Mouse (Mus musculus) 3134 (cell line): ENCODE results near the gene Bmpr1a.
A peak's percentile ranks its signal among the peaks of the same experiment; 100 is the strongest.
"Not testable (repeated sequence)": the region's sequence is repeated elsewhere in the genome, so short reads cannot be mapped to it uniquely, and the experiment has no call there.

Source experiments
- DNase-seq: peaks from one replicate; pipeline ENCODE4 v3.0.0-alpha.2; 2011; ENCODE audit warnings: low spot score; ENCODE audit not compliant: insufficient read length; ENCODE audit errors: extremely low read depth

Bmpr1a gene

GRCm38 (mm10) chr14:34399301-34399700 is 103.8 kb downstream of the Bmpr1a start:
- DNase-seq: no peak

DNA sequence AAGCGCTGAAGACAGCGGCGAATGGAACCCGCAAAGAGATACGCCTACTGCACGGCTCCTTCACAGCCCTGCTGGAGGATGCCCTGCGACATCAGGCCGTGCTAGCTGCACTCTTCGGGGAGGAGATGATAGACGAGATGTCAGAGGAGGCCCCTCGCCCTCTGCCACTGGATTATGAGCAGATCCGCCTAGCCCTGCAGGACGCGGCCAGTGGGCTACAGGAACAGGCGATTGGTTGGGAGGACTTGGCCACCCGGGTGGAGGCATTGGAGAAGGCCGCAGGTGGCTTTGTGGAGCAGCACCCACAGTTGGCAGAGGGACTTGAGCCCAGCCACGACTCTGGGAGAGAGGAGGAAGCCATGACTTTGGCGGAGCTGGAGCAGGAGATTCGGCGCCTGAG is 104.2 kb downstream of the Bmpr1a start:
- DNase-seq: no peak

GRCm38 (mm10) chr14:34397871-34398270 is 105.3 kb downstream of the Bmpr1a start:
- DNase-seq: no peak

GRCm38 (mm10) chr14:34393295-34393694 is 109.8 kb downstream of the Bmpr1a start:
- no peak for DNase-seq

DNA sequence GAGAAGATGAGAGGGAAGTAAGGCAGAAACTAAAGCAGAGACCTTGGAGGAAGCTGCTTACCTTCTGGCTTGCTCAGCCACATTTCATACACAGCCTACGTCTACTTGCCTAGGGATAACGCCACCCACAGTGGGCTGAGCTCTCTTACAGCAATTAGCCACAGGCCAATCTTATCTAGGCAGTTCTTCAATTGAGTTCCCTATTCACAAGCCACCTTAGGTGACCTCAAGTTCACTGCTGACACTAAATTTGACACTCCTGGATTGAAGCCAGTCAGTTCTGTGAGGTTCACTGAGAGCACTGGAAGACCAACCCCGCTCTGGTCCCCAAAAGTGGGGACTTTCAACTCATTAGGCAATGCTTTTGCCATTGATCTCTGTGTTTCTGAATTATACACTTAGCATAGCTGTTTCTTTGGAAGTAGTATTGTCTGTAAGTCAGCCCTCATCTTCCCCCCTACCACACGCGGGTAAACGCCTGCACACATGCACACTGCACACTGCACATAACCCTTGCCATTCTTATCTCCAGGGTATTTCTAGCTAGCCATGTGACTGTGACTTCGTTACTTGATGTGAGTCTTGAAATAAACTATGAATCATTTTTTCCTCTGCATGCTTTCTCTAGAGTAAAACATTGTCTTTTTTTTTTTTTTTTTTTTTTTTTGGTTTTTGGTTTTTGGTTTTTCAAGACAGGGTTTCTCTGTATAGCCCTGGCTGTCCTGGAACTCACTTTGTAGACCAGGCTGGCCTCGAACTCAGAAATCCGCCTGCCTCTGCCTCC is 120.0 kb downstream of the Bmpr1a start:
- no peak for DNase-seq

DNA sequence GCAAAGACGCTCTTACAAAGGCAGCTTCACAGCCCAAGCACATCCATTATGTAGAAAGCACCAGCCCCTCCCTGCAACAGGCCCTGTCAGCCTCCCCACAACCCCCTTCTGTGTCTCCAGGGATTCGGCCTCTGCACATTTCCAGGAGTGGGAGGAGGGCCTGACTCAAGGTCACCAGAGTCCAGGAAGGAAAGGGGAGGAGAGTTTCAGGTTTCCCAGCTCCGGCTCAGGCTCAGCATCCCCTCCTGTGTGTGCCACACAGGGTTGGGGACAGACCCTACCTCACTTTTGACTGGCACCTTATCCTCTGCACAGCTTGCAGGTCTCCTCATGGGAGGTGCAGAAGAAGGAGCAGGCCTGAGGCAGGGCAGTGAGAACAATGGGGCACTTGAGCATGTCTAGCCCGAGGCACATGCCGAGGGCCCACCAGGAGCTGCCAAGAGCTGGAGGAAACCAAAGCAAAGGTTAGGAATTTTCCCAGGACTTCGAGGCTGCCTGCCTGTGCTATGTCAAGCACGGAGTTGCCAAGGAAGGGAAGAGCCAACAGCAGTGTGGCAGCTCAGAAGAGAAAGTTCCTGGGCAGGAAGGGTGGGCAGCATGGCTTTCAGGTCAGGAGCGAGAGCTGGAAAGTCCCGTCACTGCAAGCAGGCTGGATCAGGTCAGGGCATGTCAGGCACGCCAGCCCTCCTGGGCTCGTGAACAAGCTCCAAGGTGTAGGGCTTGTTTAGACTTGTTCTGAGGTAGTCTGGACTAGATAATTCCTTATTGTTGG is 124.4 kb downstream of the Bmpr1a start:
- DNase-seq: peak; percentile 67

DNA sequence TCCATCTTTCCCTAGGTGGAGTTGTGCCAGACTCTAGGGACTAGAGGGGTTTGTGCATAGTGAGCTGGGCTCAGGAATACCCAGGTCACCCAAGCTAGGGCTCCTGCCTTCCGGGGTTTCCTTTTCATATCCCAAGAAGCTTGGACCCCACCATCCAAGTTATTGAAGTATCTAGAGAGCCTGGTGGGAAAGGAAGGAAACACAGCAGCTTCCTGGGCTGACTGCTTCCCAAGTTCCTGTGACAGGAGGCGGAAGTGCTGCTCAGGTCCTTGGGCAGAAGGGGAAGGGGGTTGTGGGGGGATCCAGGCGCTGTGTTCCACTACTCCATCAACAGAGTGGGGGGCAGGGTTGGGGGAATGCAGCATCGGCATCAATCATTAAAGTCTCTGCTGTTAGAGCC is 126.0 kb downstream of the Bmpr1a start:
- no peak for DNase-seq

DNA sequence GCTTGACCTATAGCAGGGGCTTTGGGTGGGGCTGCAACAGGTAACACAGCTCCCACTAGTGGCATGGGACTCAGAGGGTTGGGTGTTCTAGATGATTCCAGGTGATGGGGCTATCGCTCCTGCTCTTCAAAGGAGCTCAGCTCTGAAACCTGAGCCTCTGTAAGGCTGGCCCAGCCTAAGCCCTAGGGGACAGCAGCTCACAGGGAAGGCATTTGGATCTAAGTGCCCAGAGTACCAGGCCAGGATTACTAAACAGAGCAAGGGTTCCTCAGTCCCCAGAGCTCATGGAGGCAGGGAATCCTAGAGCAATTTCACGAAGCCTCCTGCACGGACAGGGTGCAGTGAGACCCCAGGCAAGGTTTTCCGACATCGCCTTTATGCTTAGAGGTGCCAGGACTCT is 127.2 kb downstream of the Bmpr1a start:
- DNase-seq: no peak

DNA sequence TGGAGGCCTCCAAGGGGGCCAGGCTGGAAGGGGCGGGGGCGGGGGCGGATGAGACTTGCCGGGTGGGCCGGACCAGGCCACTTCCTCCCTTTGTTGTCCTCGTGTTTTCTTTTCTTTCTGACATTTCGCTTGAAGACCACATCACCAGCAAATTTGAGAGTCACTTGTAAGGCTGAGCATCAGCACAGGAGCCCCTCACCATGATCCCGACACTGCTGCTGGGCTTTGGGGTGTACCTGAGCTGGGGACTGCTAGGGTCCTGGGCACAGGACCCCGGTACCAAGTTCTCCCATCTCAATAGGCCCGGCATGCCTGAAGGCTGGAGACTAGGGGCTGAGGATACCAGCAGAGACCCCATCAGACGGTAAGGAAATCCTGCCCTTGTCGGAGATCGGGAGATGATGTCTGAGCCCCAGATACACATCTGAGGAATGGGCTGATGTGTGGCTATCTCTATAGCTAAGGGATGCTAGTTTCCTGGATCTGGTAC is 127.7 kb downstream of the Bmpr1a start, which contains the start of gene Mmrn2:
Gene Mmrn2 (plus strand): TSS at position 51 of the 490 bp plus-strand sequence.
- no peak for DNase-seq

DNA sequence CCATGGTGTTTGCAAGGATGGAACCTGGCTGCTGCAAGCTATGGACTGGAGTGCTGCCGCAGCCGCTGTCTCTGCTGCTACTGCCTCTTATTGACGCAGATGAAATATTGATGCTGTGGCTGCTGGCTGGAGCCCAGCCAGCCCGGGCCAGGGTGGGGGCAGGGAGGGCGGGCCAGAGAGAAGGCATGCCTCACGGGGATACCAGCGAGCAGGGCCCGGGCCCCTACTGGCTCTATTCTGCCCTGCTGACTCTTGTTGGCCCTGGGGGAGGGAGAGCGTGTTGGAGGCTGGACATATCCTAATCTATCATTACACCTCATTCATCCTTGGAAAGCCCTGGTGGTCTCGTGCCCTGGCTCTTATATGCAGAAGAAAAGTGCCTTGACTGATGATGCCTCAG is 128.6 kb downstream of the Bmpr1a start, which contains the start of gene Sncg:
Gene Sncg (minus strand): TSS at position 213 of the 400 bp plus-strand sequence.
- peak; percentile 65 for DNase-seq

DNA sequence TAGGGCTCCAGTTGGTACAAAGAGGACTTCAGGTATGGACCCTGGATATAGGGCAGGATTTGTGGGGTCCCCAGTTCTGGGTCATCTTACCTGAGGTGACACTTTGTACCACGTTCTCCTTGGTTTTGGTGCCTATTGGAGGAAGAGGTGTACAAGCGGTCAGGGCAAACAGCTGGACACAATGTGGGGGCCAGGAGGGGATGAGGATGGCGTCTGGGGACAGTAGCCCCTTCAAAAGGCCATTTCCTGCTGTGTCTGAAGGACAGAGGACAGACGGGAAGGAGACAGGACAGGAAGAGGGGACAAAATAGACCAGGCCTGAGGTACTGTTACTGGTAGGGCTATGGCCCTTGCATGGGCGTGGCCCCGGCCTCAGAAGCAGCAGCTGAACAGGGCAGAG is 129.6 kb downstream of the Bmpr1a start:
- DNase-seq: no peak

- no peak for DNase-seq
Observed at GRCm38 (mm10) chr14:34372646-34373045, 130.5 kb downstream of the Bmpr1a start.

- no peak for DNase-seq
Observed at GRCm38 (mm10) chr14:34371763-34372162, 131.4 kb downstream of the Bmpr1a start.

DNA sequence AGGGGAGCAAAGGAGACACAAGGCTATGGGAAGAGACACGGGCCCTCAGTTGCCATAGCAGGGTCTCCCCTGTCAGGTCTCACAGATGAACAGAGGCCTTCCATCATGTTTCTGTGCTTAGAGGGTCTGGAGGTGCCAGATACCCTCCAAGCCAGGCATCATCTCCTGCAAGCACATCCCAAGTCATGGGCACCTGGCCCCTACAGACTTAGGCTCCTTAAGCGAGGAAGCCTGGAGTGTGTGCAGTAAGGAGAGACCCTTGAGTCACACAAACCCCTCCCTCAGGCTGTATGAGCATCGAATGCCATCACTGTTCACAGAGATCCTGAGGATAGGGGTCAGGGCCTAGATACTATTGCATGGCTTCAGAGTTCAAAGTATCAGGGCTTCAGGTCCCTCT is 132.2 kb downstream of the Bmpr1a start:
- no peak for DNase-seq

GRCm38 (mm10) chr14:34370203-34370602 is 132.9 kb downstream of the Bmpr1a start:
- no peak for DNase-seq

GRCm38 (mm10) chr14:34365147-34365507 is 138.0 kb downstream of the Bmpr1a start:
- DNase-seq: no peak

DNA sequence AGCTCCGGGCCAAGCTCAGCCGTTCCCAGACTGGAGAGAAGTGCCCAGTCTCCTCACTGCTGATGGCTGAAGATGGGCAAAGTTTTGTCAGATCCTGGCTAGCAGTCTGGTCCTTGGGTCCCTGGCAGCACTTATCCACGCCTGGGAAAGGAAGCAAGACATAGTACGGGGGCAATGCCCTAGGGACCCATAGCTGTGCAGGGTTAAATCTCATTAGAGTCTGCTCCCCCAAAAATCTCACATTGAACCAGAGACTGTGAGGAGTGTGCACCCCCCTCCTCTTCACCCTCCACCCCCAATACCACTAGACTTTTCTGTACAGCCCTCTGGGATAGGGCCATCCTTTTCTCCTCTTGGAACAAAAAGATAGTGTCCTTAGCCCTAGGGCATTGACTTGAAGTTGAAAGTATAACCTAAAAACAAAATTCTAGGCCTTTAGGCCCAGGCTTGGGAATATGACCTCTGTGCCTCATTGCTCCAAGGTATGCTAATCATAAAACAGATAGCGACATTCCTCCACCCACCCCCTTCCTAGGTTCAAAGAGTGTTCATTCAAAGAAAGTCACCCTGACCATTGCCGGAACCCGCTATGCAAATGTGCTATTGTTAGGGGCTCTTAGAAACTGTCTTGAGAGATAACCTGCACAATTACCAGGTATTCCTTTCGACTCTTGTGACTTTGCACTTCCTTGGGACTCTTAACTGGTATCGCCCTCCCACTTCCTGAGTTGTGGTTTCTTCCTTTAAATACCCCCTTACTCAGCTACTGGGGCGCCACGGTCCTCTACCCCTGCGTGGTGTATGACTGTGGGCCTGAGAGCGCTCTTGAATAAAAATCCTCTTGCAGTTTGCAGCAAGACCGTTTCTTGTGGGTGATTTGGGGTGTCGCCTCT is 138.6 kb downstream of the Bmpr1a start:
- not testable (repeated sequence) for DNase-seq

DNA sequence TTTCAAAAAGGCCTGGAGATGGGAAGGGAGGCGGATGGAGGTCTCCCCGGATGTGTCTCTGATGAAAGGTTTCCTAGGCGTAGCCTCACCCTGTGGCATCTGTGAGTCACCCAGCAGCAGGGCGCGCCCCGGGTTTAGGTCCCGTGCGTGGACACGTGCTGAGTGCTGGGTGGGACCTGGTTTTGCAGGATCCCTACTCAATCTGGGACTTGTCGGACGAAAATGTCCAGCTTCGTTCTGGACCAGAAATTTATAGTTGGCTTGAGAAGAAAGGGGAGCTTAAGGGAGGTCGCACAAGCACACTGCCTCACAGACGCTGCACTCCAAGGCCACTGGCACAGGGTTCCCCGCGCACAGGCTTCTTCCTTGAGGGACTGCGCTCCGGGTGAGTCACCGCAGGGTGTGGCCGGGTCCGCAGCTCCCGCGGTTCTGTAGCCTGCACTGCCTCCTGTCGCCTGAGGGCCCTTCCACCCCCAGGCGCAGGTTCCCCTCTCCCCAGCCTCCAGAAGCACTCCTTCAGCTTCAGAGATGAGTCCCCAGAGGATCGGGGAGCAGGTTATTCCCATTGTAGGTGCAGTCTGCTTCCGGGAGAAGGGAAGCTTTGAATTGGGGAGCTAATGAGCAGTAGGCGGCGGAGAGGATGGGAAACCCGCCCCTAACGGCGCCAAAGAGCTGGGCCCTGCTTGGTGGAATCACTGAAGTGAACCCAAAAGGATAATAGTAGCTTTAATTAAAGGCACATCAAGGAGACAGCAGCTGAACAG is 139.5 kb downstream of the Bmpr1a start:
- peak; percentile 97 for DNase-seq

- no peak for DNase-seq
Observed at GRCm38 (mm10) chr14:34362726-34363445, 140.3 kb downstream of the Bmpr1a start.
